Mouse (Mus musculus) kidney, postnatal 4 days (tissue): ENCODE measurements around the gene Vezf1.
A peak's percentile ranks its signal among the peaks of the same experiment; 100 is the strongest.
"Not testable (repeated sequence)": the region's sequence is repeated elsewhere in the genome, so short reads cannot be mapped to it uniquely, and the experiment has no call there.

ENCODE experiments used
- DNase-seq, 2 experiments: peaks; one replicate each; pipeline ENCODE4 v3.0.0; 2021; ENCODE audit warnings: mixed read lengths in 2 of 2

Vezf1 gene

GRCm38 (mm10) chr11:88067586-88068410 lies at the start of gene Vezf1:
Gene Vezf1, plus strand, starts transcription at chr11:88068279.
- DNase-seq, result peak; percentile 85 to 91

DNA sequence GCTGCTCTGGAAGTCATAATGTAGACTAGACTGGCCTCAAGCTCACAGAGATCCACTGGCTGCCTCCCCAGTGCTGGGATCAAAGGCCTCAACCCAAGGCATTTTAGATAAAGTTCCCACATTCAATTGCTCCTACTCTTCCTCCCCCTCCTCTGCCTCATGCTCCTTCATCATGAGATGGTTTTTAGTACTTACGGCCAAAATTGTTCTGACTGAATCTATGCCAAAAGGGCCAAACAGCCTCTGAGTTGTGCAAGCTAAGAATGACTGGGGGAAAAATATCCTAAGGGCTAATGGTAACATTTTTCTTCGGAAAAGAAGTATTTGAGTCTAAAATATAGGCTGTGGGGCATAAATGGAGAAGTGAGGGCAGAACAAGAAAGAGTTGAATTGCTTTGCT lies 44.1 kb upstream of the Vezf1 start:
- DNase-seq, result no peak

GRCm38 (mm10) chr11:88027391-88028035 lies 40.6 kb upstream of the Vezf1 start:
- no peak for DNase-seq

- DNase-seq, result no peak
Measured at GRCm38 (mm10) chr11:88028193-88028684, 39.8 kb upstream of the Vezf1 start.

- no peak for DNase-seq
Measured at GRCm38 (mm10) chr11:88030219-88030618, 37.9 kb upstream of the Vezf1 start.

DNA sequence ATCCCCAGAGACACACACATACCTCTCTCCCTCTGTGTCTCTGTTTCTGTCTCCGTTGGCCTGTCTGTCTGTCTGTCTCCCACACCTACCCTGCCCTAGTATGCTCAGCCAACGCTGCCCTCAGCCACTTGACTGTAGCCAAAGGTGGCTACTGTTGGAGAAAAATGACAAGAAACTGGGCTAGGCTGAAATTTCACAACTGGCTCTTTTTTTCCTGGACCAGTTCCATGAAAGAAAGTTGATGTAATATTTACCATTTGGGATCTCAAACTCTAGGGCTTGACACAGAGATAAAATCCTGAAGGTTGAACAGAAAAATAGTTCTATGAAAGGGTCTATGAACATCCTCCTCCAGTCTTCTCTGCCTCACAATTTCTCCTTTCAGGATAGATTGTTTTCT lies 37.2 kb upstream of the Vezf1 start:
- no peak for DNase-seq

GRCm38 (mm10) chr11:88031753-88032152 lies 36.3 kb upstream of the Vezf1 start:
- DNase-seq, result no peak

DNA sequence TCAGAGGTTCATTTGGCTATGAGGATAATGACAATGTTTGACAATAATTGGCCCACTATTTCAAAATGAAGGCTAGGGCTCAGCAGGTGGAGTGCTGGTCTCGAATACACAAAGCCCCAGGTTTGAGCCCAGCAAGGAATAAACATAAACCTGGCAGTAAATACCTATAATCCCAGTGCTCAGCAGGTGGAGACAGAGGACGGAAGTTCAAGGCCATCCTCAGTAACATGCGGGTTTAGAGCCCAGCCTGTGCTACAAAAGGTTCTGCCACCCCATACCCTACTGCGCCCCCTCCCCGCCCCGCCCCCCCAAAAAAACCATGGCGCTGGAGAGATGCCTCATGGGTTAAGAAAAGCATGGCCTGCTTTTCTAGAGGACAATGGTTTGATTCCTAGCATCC lies 32.1 kb upstream of the Vezf1 start:
- DNase-seq, result no peak

- no peak for DNase-seq
Measured at GRCm38 (mm10) chr11:88036761-88037251, 31.3 kb upstream of the Vezf1 start.

GRCm38 (mm10) chr11:88037386-88037785 lies 30.7 kb upstream of the Vezf1 start:
- DNase-seq, result no peak

- DNase-seq, result no peak
Measured at GRCm38 (mm10) chr11:88039066-88039465, 29.0 kb upstream of the Vezf1 start.

DNA sequence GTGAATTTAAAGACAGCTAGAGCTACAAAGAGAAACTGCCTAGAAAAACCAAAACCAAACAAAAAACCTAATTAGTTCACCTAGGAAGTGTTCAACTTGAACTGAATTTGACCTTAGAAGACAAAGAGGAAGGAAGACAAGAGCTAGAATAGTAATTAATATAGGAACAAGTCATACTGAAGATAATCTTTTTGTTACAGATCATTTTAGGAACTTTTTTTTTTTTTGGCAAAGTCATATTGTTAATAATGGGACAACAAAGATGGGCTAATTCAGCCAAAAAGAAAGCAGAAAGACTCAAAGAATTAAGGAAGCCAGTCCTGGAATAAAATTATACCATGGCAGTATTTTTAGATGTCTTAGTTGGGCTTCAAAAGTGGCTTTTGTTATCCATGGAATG lies 23.8 kb upstream of the Vezf1 start:
- DNase-seq, result no peak

- DNase-seq, result not testable (repeated sequence)
Measured at GRCm38 (mm10) chr11:88045159-88045558, 22.9 kb upstream of the Vezf1 start.

- DNase-seq, result no peak
Measured at GRCm38 (mm10) chr11:88045878-88046277, 22.2 kb upstream of the Vezf1 start.

DNA sequence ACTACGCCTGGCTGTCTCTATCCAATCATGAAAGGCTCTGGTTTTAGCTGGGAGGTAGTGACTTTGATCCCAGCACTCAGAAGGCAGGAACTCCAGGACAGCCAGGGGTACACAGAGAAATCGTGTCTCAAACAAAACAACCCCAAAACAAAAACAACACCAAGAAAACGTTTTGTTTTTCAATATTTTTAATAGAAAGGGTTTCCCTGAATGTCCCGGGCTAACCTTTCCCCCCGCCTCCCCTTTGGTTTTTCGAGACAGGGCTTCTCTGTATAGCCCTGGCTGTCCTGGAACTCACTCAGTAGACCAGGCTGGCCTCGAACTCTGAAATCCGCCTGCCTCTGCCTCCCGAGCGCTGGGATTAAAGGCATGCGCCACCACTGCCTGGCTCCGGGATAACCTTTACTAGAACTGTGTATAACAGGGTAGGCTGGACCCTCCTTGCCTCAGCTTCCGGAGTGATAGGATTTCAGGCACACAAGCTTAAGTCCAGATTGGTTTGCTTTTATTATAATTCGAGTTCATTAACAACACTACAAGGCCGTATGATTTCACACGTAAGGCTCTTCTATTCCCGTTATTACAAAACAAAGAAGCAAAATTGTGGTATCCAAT lies 21.6 kb upstream of the Vezf1 start:
- peak in 1 of 2 experiments; percentile 35 for DNase-seq

GRCm38 (mm10) chr11:88046944-88047794 lies 20.9 kb upstream of the Vezf1 start, which contains the start of gene Srsf1:
Gene Srsf1, plus strand, starts transcription at chr11:88047373.
- peak; percentile 99 to 100 for DNase-seq

GRCm38 (mm10) chr11:88047871-88048531 lies 20.1 kb upstream of the Vezf1 start:
- DNase-seq, result peak; percentile 81 to 88

- DNase-seq, result no peak
Measured at GRCm38 (mm10) chr11:88048961-88049670, 19.0 kb upstream of the Vezf1 start.

DNA sequence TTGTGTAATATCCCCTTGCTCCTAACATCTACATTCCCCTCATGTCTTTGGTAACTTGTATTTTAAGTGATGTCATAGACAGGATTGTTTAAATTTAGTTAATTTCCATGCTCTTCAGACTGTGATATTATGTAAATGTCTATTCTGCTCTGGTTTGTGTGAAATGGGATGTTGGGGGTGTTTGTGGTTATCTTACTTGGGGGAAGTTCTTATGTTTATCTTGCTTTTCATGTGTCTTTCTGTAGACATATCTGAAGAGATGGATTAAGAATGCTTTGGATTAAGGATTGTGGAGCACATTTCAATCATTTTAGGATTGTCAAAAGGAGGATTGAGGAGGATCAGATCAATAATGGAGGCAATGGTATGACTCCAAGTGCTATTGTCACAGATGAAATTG lies 18.3 kb upstream of the Vezf1 start:
- DNase-seq, result no peak

DNA sequence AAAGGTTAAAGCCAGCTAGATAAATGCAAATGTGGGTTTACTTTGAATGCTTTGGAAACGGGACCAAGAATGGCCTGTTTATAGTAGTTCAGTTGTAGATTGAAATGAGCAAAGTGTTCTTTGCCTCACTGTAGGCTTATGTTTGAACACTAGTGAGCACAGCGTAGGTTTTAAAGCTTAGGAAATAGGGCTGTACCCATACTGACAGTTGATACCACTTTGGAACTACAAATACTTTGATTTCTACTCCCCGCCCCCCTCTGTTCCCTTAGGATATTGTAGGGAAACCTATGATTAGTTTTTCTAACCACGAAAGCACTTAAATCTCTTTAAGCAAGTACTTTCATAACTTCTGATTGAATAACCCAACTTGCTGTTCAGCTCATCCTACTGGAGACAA lies 15.4 kb upstream of the Vezf1 start:
- no peak for DNase-seq

DNA sequence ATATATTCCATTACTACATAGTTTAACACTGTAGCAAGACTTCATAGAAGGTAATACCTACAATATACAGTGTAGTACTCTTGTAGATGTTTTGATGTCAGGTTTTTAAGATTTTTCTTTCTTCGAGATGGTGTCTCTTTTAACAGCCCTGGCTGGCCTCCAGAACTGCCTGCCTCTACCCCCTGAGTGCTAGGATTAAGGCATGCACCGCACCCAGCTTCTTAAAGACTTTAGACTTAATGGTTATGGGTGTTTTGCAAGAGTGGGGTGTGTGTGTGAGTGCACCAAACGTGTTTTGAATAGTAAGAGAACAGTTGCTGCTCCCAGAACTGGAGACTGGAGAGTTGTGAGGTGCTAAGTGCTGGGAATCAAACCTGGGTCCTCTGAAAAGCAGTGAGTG lies 14.3 kb upstream of the Vezf1 start:
- DNase-seq, result no peak
